Mouse (Mus musculus) cerebellum, adult 2 months (tissue): ENCODE data around the gene Rims3.

Experiments used
- CTCF ChIP-seq: fragments of 200-500 bp; IDR thresholded peaks from 2 replicates; pipeline ENCODE4 v1.5.1; 2011; ENCODE audit warnings: low read depth, mild to moderate bottlenecking, control low read depth, low read length, moderate library complexity, borderline replicate concordance; ENCODE audit not compliant: insufficient read depth
- POLR2A ChIP-seq: fragments of 200-500 bp; IDR thresholded peaks from 2 replicates; pipeline ENCODE4 v1.6.1; 2011; ENCODE audit warnings: low read length, control low read depth, borderline replicate concordance; ENCODE audit not compliant: insufficient read depth

- TF ChIP-seq POLR2A (no peak), CTCF (peak; percentile 27; the same call in 1 of the 2 replicates)
Observed at GRCm38 (mm10) chr4:120925386-120925785, 70.8 kb downstream of the Rims3 start.
